Mouse (Mus musculus) brain, embryonic 18.5 days (tissue): ENCODE results near the gene Tnrc6a.

ENCODE experiments used
- DNase-seq: peaks from one replicate; pipeline ENCODE4 v3.0.0-alpha.2; 2012; ENCODE audit warnings: low read depth, low spot score

The Tnrc6a gene

GRCm38 (mm10) chr7:123235449-123235848 lies 111.8 kb downstream of the Tnrc6a start:
- DNase-seq = no peak

GRCm38 (mm10) chr7:123238621-123239020 lies 114.9 kb downstream of the Tnrc6a start:
- DNase-seq = no peak

DNA sequence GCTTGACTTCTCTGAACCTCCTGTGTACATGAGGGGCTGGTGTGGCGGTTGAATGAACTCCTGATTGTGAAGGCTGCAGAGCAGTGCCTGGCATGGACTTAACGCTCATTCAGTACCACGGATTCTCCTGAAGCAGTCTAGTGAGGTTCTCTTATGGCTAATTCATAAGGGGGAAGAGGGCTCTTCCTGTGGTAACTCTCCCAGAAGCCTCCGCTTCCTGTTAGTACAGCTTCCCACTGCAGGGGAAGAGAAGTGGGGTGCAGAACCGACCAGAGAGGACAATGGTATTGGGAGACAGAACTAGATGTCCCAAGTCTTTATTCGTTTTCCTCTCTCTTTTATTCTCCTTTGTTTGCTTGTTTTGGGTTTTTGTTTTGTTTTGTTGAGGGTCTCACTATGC lies 116.4 kb downstream of the Tnrc6a start:
- DNase-seq = no peak

- no peak for DNase-seq
These were observed 118.6 kb downstream of the Tnrc6a start for GRCm38 (mm10) chr7:123242241-123242640.

- no peak for DNase-seq
These were observed 121.1 kb downstream of the Tnrc6a start for GRCm38 (mm10) chr7:123244833-123245232.
